Mouse (Mus musculus): Measurements from ENCODE around the gene Vegfa. TPM values are rescaled to one million over a fixed set of nuclear protein-coding genes. Genes with fewer than 3 reads are reported as not detected.

The Vegfa gene
- polyA plus RNA-seq, 1 experiment = 177 TPM

DNA sequence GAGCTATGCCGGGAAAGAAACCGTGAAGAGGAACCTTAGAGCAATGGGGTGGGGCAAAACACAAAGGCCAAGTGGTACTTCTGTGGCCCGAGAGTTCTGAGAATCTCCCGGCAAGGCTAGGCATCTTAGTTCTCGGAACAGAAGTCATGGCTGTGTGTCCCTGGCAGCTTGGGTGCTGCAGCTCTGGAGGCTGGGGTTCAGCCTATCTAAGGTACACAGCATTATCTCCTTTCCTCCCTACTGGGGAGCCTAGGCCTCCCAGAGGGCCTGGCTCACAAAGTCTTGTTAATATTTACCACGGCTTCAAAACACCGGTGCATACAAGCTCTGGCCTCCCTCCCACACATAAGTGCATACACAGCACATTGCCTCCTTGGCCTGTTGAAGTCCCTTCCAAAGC lies 59.0 kb downstream of the Vegfa start:
- no peak overlapping the region for H3K4me2 ChIP-seq (ENCODE audit: low read depth)
- no peak overlapping the region for H3K4me3 ChIP-seq
- H3K36me3 ChIP-seq (ENCODE audit: control insufficient read depth, insufficient read depth) = no peaks in the 10 kb centered on the region
- no peaks in the 10 kb centered on the region for H3K79me2 ChIP-seq (ENCODE audit: control insufficient read depth, insufficient read depth)
- no peak overlapping the region for H3ac ChIP-seq (ENCODE audit: control insufficient read depth, insufficient read length)
- H3K27me3 ChIP-seq (ENCODE audit: control insufficient read depth, insufficient read depth, insufficient read length) = no peaks in the 10 kb centered on the region
- TF ChIP-seq E2F4 (IDR thresholded peaks at IDR 0.05; ENCODE audit: insufficient read depth) = no peak
- no peak for TF ChIP-seq POLR2A (IDR thresholded peaks at IDR 0.05; ENCODE audit: insufficient read length, low read depth)
- TF ChIP-seq TCF3 (IDR thresholded peaks at IDR 0.05; ENCODE audit: insufficient read length, low read depth) = no peak
- TF ChIP-seq MAX (IDR thresholded peaks at IDR 0.05; ENCODE audit: low read depth) = no peak
- TF ChIP-seq POLR2AphosphoS2 (IDR thresholded peaks at IDR 0.05; ENCODE audit: insufficient read length, low read depth) = no peak
- TF ChIP-seq CEBPB (IDR thresholded peaks at IDR 0.05; ENCODE audit: insufficient read depth, poor library complexity, severe bottlenecking) = no peak
- TF ChIP-seq TCF12 (IDR thresholded peaks at IDR 0.05; ENCODE audit: insufficient read depth, poor library complexity, severe bottlenecking) = no peak
- TF ChIP-seq USF1 (IDR thresholded peaks at IDR 0.05; ENCODE audit: low read depth) = no peak
- TF ChIP-seq REST (IDR thresholded peaks at IDR 0.05; ENCODE audit: insufficient read depth, insufficient read length) = no peak

DNA sequence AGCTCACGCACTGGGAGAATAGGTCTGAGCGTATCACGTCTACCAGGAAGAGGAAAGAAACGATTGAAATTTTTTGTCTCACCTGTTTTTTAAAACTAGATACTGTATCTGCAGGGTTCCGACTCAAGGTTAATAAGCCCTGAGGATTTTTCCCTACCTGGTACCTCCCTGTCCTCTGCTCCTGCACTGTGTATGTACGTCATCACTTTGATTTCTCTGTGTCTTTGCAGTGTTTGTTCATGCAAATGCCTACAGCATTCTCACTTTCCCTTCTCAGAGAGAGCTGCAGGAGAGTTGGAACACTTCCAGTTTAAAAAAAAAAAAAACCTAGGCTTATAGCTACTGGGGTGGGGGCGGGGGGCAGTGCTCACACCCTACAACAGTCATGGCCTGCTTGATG lies 59.8 kb downstream of the Vegfa start:
- Histone ChIP-seq H3ac (ENCODE audit: control insufficient read depth, insufficient read length) (no peak overlapping the region), H3K4me3 (no peak overlapping the region), H3K79me2 (ENCODE audit: control insufficient read depth, insufficient read depth) (no peaks in the 10 kb centered on the region), H3K27me3 (ENCODE audit: control insufficient read depth, insufficient read depth, insufficient read length) (no peaks in the 10 kb centered on the region), H3K4me2 (ENCODE audit: low read depth) (no peak overlapping the region), H3K36me3 (ENCODE audit: control insufficient read depth, insufficient read depth) (no peaks in the 10 kb centered on the region)
- TF ChIP-seq POLR2A (IDR thresholded peaks at IDR 0.05; ENCODE audit: insufficient read length, low read depth) (no peak), USF1 (IDR thresholded peaks at IDR 0.05; ENCODE audit: low read depth) (no peak), SRF (IDR thresholded peaks at IDR 0.05; ENCODE audit: control insufficient read depth, insufficient read length, low read depth) (no peak), MAX (IDR thresholded peaks at IDR 0.05; ENCODE audit: low read depth) (no peak), REST (IDR thresholded peaks at IDR 0.05; ENCODE audit: insufficient read depth, insufficient read length) (no peak), MYOG (IDR thresholded peaks at IDR 0.05; ENCODE audit: control insufficient read depth in 1 of 3, insufficient read depth in 1 of 3, insufficient read length in 2 of 3, low read depth in 2 of 3) (no peak), TCF12 (IDR thresholded peaks at IDR 0.05; ENCODE audit: insufficient read depth, poor library complexity, severe bottlenecking) (no peak), TCF3 (IDR thresholded peaks at IDR 0.05; ENCODE audit: insufficient read length, low read depth) (no peak)

GRCm38 (mm10) chr17:45971800-45972199 lies 60.4 kb downstream of the Vegfa start:
- H3K27me3 ChIP-seq (ENCODE audit: control insufficient read depth, insufficient read depth, insufficient read length) = no peaks in the 10 kb centered on the region
- TF ChIP-seq SRF (IDR thresholded peaks at IDR 0.05; ENCODE audit: control insufficient read depth, insufficient read length, low read depth) = no peak
- no peak for TF ChIP-seq CEBPB (IDR thresholded peaks at IDR 0.05; ENCODE audit: insufficient read depth, poor library complexity, severe bottlenecking)
- TF ChIP-seq MYOG (IDR thresholded peaks at IDR 0.05; ENCODE audit: control insufficient read depth in 1 of 3, insufficient read depth in 1 of 3, insufficient read length in 2 of 3, low read depth in 2 of 3) = no peak
- TF ChIP-seq USF1 (IDR thresholded peaks at IDR 0.05; ENCODE audit: low read depth) = no peak
- TF ChIP-seq REST (IDR thresholded peaks at IDR 0.05; ENCODE audit: insufficient read depth, insufficient read length) = no peak
- TF ChIP-seq MYOD1 (IDR thresholded peaks at IDR 0.05; ENCODE audit: control insufficient read depth in 1 of 3, insufficient read length in 2 of 3, low read depth in 2 of 3) = no peak
- no peak for TF ChIP-seq POLR2A (IDR thresholded peaks at IDR 0.05; ENCODE audit: insufficient read length, low read depth)
- TF ChIP-seq TCF12 (IDR thresholded peaks at IDR 0.05; ENCODE audit: insufficient read depth, poor library complexity, severe bottlenecking) = no peak
- no peak for TF ChIP-seq POLR2AphosphoS2 (IDR thresholded peaks at IDR 0.05; ENCODE audit: insufficient read length, low read depth)
- no peak for TF ChIP-seq E2F4 (IDR thresholded peaks at IDR 0.05; ENCODE audit: insufficient read depth)
- no peak for TF ChIP-seq MAX (IDR thresholded peaks at IDR 0.05; ENCODE audit: low read depth)
- no peak for TF ChIP-seq TCF3 (IDR thresholded peaks at IDR 0.05; ENCODE audit: insufficient read length, low read depth)
- no peaks in the 10 kb centered on the region for H3K36me3 ChIP-seq (ENCODE audit: control insufficient read depth, insufficient read depth)
- no peaks in the 10 kb centered on the region for H3K79me2 ChIP-seq (ENCODE audit: control insufficient read depth, insufficient read depth)
- no peak overlapping the region for H3K4me3 ChIP-seq
- H3K4me2 ChIP-seq (ENCODE audit: low read depth) = no peak overlapping the region
- H3ac ChIP-seq (ENCODE audit: control insufficient read depth, insufficient read length) = no peak overlapping the region

DNA sequence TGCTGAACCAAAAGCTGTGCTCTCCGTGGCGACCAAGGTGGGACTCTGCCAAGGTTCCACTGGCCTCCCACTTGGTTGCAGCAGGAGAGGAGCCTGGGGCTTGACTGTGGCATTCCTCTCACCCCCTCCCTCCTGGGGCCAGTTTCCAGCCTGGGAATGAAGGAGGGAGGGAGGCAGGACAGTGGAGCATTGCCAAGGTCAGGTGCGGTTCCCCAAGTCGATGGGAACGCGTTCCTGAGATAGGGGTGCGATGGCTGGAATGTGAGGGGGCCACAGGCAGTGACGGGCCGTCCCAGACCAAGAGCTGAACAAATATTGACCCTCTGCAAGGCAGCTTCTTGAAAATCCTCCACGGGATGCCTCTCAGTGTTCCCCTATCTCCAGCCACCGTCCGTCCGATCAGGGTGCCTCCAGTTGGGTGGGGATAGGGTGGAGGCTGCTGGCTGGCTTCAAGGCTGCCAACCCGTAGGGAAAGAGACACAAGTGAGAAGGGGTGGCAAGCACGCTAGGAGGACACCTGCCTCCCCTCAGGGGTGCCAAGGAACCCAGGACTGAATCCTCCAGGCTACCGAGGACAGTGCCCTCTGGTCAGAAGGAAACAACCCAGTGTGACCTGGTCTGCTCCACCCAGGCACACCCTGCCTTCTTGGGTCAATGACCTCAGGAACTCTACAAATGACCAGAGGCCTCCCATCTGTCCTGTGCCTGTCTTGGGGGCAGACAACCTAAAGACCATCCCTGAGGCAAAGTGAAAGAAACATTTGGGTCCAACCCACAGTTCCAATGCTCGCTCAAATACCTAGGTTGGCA lies 61.2 kb downstream of the Vegfa start:
- Histone ChIP-seq H3K79me2 (ENCODE audit: control insufficient read depth, insufficient read depth) (no peaks in the 10 kb centered on the region), H3K4me3 (no peak overlapping the region), H3K36me3 (ENCODE audit: control insufficient read depth, insufficient read depth) (no peaks in the 10 kb centered on the region), H3ac (ENCODE audit: control insufficient read depth, insufficient read length) (no peak overlapping the region), H3K27me3 (ENCODE audit: control insufficient read depth, insufficient read depth, insufficient read length) (no peaks in the 10 kb centered on the region), H3K4me2 (ENCODE audit: low read depth) (no peak overlapping the region)
- TF ChIP-seq TCF3 (IDR thresholded peaks at IDR 0.05; ENCODE audit: insufficient read length, low read depth) = no peak
- TF ChIP-seq MAX (IDR thresholded peaks at IDR 0.05; ENCODE audit: low read depth) = no peak
- TF ChIP-seq E2F4 (IDR thresholded peaks at IDR 0.05; ENCODE audit: insufficient read depth) = no peak
- TF ChIP-seq POLR2AphosphoS2 (IDR thresholded peaks at IDR 0.05; ENCODE audit: insufficient read length, low read depth) = no peak
- TF ChIP-seq USF1 (IDR thresholded peaks at IDR 0.05; ENCODE audit: low read depth) = no peak
- no peak for TF ChIP-seq POLR2A (IDR thresholded peaks at IDR 0.05; ENCODE audit: insufficient read length, low read depth)
- TF ChIP-seq SRF (IDR thresholded peaks at IDR 0.05; ENCODE audit: control insufficient read depth, insufficient read length, low read depth) = no peak
- TF ChIP-seq MYOD1 (IDR thresholded peaks at IDR 0.05; ENCODE audit: control insufficient read depth in 1 of 3, insufficient read length in 2 of 3, low read depth in 2 of 3) = no peak
- TF ChIP-seq REST (IDR thresholded peaks at IDR 0.05; ENCODE audit: insufficient read depth, insufficient read length) = no peak
- no peak for TF ChIP-seq TCF12 (IDR thresholded peaks at IDR 0.05; ENCODE audit: insufficient read depth, poor library complexity, severe bottlenecking)
- TF ChIP-seq CEBPB (IDR thresholded peaks at IDR 0.05; ENCODE audit: insufficient read depth, poor library complexity, severe bottlenecking) = no peak
- no peak for TF ChIP-seq MYOG (IDR thresholded peaks at IDR 0.05; ENCODE audit: control insufficient read depth in 1 of 3, insufficient read depth in 1 of 3, insufficient read length in 2 of 3, low read depth in 2 of 3)

Measured in myocyte (in vitro differentiated cells).